Mouse (Mus musculus) ES-Bruce4 (cell line): ENCODE data around the gene Rnls.

ENCODE experiments used
- CTCF ChIP-seq: IDR thresholded peaks from one replicate; pipeline ENCODE4 v1.8.1; 2011; ENCODE audit warnings: low read depth, low read length
- POLR2A ChIP-seq: IDR thresholded peaks from one replicate; pipeline ENCODE4 v1.8.1; 2011; ENCODE audit warnings: low read length; ENCODE audit not compliant: insufficient read depth

GRCm38 (mm10) chr19:33380825-33381224 is 11.3 kb downstream of the Rnls start:
- TF ChIP-seq POLR2A, result no peak
- no peak for TF ChIP-seq CTCF
